Mouse (Mus musculus): Measurements from ENCODE around the gene Fhad1.
A peak's percentile ranks its signal among the peaks of the same experiment; 100 is the strongest.

Gene Fhad1

DNA sequence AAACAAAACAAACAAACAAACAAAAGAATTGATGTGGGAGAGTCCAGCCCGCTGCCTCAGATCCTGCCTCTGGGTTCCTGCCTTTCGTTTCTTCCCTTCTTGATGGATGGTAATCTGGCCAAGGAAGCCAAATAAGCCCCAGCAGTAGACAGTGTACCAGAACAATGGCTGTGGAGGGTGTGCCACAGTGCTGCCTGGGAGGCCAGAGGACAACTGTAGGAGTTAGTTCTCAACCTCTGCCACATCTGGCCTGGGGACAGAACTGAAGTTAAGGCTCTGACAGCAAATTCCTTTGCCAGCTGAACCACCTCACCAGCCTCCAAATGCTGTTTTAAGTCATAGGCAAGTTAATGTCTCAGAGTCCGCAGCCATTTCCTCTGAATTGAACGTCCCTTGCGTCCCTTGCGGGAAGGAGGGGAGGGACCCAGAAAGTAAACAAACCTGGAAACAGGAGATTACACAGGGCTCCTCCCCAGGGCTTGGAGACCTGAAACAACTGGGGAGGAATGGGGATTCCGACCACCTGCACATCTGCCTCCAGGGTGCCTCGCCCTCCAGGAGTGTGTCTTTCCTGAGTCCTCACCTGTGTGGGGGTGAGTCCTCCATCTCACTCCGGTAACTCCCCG lies 133.5 kb downstream of the Fhad1 start:
- no peak for DNase-seq

DNA sequence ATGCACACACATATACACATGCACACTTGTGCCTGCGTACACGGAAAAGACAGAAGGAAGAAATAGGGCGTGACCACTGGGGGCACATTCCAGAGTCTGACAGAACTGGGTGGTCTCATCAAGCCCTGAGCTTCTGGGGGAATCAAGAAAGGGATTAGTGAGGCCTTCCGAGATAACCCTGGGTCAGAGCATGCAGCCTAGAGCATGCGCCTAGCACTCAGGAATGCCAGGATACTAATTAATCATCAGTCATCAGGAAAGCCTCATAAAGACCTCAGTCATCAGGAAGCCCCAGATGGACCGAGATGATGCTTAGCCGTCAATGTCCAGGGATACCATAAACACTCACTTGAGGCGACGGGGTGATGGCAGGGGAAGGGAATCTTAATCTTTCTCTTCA lies 135.0 kb downstream of the Fhad1 start:
- DNase-seq, result no peak

DNA sequence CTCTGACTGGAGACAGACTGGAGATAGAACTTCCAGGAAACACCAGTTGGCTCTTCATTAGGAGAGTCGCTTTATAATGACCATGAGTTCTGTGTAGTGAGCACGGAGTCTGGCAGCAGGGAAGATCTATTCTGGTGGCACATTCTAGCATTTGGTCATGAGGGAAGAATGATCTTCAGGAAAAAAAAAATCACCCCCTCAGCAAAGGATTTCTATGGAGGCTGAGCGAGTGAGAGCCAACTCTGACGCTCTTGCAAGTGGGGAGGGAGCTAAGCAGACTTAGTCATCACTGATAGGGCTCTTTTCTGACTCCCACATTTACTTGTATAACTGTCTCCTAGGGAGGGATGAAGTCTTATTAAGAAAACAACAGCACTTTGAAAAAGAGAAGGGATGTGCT lies 135.8 kb downstream of the Fhad1 start:
- peak; percentile 48 for DNase-seq

DNA sequence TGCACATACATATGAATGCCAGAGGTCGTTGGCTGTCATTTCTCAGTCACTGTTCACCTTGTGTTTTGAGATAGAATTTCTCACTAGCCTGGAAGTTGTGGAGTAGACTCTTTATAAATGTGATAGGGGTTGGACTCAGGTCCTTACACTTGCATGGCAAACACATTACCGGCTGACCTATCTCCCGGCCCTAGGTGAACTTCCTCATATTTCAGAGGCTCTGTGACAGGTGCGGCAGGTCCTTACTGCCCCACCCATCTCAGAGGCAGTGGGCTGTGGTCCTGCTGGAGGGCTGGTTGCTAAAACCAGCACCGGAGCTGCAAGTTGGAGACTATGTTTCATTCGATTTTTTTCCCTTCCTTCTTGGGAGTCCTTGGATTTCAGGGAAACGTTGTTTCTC lies 136.3 kb downstream of the Fhad1 start:
- no peak for DNase-seq

DNA sequence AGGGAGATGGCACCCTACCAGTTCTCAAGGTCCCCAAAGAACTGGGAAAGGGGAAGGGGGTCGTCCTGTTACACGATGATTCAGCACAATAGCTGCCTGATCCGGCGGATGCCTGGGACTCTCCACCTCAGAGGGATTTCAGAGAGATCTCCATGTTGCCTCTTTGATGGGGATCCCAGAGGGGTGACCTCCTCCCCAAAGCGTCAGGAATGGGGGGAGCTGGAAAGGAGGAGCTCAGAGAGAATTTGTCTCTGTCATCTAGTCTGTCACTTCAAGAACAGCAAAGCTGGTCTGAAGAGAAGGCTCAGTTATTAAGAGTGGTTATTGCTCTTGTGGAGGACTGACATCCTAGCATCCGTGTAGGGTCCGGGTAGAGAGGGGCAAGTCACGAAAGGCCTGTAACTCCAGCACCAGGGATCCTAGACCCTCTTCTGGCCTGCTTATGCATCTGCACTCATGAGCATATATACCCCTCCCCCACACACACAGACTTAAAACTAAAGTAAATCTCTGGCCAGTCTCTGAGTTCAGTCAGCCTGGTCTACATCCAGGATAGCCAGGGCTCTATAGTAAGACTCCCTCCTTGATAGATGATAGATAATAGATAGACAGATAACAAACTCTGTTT lies 139.3 kb downstream of the Fhad1 start:
- no peak for DNase-seq

DNA sequence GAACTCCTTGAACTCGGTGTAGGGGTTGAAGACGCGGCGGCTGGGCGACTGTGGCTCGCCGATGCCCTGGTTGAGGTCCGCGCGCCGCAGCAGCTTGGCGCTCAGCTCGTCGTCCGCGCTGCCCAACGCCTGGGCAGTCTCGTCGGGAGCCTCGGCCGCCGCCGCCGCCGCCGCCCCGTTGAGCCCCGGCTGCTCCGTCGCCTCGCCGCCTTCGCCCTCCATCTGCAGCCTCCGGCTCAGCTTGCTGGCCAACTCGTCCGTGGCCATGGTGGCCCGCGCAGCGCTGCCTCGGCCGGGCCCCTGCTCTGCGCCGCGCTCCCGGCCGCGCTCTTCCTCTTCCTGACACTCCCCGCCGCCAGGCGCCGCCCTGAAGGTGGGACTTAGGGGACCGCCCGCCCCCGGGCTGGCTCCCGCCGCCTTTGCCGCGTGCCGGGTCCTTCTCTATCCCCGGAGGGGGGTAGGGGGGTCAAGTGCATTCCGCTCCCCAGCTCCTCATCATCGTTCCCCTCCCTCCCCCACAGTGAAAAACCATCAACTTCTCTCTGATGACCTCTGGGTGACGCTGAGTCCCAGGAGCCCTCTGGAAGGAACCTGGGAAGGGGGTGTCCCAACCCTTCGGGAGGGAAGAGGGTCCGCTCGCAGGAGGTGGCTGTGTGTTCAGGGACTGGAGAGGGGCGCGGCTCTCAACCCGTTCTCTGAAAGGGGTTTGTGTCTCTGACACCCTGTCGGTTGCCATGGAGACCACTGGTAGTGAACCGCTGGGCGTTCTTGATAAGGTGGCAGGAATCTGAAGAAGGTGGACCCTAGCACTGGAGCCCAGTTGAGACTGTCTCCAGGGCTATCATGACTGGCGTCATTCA lies 140.1 kb downstream of the Fhad1 start, which contains the start of gene Efhd2:
Gene Efhd2, minus strand, starts transcription at position 320 of the 860 bp plus-strand sequence.
- DNase-seq, result peak; percentile 87

DNA sequence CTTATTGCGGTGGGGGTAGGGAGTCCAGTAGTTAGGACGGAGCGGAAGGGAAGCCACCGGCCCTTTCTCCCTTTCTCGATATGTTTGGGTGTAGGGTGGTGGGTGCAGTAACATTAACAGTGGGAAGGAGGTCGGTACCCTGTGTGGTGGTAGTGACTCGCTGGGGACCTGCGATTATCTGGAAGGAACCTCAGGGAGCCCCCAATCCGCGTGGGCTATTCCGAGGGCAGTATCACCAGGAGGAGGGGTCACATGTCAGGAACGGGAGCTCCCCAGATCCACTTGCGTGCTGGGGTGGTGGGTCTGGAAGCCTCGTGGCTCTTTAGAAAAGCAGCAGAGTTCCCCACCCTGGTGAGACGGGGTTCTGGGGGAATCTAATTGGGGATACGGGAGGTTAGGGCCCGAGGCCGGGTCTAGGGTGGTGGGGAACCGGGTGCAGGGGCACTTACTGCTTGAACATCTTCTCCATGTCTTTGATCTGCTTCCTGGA lies 140.7 kb downstream of the Fhad1 start:
- DNase-seq, result no peak

DNA sequence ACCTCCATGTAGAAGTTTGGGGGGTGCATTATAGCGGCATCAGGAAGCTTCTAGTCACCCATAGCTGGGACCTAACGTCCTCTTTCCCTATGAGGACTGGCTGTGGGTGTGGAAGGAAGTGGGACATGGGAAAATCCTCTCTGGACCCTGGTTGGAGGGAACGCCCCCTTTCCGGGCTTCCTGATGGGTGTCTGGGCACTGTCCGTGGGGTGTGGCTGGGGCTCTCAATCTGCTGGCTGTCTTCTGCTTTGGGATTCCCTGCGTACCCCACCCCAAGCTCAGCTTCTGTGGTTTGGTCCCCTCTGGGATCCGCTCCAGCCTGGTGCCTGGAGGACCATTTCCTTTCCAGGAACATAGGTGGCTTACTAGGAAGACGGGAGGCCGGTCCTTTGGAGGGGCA lies 141.9 kb downstream of the Fhad1 start:
- no peak for DNase-seq

DNA sequence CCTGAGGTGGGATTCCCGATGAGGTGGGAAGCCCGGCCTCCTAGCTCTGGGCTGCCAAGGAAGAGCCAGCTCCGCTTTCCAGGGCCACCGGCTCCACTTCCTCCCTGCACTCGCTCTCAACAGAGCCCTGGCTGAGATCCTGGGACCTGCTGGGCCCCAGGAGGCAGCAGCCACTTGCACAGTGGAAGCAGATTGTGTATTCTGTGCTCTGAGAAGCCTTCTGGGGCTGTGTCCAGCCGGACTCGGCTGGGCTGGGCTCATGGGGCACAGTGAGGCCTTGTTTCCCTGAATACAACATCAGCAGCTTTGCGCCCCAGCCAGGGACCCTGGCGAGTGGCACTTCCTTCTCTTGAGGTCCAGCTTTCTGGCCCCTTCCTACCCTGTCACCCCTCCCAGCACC lies 143.0 kb downstream of the Fhad1 start:
- peak; percentile 69 for DNase-seq

DNA sequence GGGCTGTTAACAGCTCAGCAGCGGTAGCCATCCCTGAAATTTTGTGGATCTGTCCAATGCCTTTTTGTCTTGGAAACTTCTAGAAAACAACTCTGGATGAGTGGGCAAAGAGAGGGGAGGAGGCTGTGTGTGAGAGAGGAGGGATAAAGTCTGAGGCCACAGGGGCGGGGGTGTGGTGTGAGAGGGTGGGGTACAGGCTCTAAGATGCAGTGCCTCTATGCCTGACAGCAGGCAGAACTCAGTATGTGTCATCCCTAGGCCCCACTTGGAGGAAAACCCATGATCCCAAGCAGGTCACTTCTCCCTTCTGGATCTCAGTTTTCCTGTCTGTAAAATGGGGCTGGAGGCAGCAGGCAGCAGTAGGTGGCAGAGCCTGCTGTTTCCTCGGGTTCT lies 143.6 kb downstream of the Fhad1 start:
- DNase-seq, result peak; percentile 6

DNA sequence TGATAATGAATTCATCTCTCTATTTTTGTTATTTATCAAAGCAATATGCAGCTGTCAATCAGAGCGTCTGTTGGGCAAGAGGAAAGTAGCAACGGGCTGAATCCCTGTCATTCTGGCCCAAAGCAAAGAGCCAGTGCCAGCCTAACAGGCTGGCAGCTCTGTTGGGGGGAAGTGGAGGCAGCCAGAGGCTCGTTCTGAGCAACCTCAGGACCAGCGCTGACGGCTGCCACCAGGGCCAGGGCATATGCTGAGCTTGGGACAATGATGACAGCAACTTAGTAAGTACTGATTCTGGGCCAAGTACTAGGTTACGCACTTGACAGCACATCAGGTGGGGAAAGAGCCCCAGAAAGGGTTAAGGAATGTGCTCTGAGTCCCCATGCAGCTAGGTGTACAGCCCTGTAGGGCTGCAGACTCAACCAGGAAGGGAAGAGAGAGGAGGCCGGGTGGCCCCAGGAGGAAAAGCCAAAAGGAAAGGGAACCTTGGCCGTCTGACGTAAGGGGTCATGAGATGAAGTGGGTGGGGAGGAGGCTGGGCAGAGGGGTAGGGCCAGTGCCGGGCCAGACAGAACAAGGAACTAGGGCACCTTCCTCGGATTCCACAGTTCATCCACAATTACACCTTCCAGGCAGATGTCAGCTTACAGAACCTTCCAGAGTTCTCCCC lies 144.1 kb downstream of the Fhad1 start:
- peak; percentile 7 for DNase-seq

DNA sequence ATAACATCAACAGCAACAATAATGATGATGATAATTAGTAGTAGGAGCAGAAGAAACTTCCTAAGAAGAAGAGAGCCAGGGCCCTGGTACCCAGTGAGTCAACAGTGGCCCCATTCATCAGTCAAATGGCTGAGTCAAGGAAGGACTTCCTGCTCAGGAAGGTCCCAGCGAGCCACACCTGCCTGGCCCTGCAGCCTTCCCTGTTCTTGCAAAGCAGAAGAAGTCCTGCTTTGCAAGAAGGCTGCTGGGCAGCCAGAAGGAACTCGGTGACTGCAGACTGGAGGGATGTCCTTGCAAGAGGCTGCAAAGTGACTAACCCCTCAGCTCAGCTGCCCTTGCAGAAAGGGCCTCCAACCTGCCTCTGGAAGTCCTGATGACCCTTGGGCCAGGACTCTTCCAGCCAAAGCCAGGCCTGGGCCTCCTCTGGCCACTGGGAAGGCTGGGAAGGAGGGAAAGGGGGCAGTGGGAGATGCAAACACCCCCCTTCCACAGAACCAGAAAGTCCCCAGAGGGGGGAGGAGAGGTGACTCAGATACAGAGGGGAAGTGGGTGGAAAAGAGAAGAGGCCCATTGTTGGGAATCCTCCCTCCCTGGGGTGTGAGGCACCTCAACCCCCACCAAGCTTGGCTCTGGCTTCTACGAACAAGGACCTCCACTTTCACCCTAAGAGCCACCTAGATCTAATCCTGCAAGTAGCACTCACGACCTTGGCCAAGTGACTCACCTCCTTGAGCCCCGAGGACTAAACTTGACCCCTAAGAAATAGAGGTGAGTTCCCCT lies 145.3 kb downstream of the Fhad1 start:
- DNase-seq, result no peak

DNA sequence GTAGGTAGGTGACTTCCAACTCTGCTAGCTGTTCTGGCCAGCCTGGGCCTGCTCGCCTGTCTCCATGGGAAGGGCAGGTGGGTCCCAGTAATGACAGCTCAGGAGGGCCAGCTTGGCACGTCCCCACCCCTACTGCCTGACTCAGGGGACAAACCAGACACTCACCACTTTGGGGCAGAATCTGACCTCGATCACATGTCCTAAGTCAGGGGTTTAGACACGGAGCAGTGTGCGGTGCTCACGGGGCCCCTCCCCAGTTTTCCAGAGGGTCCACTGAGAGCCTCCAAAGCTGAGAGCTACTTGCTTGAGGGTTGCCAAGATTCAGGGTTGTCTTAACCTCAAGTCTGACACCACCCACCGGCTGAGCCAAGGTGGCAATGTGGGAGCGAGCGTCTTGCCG lies 146.8 kb downstream of the Fhad1 start:
- no peak for DNase-seq

DNA sequence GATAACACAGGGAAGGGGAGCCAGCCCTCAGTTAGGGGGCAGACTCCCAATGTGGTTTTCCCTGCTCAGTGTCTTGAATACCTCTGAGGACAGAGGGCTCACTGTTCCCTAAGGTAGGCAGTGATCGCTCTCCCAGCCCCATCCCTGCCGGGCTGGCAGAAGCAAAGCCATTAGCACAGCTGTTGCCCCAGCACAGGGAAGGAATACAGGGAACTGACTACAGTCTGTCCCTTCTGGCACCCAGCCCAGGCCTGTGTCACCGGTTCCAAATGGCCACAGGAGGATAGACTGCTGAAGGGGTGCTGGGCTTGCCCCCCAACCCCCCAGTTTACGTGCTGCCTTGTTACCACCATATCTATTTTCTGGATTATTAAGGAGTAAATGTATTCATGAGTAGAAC lies 147.4 kb downstream of the Fhad1 start:
- no peak for DNase-seq

DNA sequence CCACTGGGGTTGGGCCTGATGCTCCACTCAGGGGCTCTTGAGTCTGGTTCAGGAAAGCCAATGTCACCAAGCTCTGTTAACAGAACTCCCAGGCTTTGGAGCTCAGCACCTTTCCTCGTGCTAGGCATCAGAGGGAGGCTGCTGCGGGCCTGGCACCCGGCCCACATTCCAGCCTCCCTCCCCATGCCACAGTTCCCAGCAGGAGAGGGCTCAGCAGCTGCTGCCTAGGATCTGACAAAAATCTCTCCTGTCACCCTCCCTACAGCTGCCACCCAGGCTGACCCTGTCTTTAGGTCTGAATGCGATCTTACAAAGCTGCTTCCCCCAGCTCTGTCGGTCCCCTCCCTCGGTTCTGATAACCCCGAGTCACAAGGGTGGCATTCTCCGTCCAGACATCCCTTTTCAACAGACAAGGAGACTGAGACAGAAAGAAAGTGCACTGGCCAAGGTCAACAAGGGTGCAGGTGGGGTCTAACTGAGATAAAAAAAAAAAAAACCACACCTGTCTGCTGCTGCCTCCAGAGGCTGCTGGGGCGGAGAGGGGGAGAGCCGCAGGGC lies 147.9 kb downstream of the Fhad1 start:
- DNase-seq, result no peak

DNA sequence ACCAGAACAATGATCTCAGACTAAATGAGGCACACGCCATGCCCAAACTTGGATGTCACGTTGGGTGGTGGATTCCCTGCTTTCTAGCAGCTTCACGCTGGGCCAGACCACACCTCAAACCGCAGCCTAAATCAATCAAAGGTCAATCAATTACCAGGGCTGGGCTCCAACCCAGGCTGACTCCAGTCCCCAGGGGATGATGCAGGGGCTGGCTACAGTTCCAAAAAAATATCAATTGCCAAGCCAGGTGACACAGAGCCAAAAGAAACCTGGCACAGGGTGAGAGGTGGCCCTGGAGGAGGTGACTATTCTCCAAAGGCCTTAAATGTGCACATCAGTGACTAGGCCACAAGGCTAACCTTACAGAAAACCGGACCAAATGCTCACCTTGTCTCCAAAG lies 149.3 kb downstream of the Fhad1 start:
- DNase-seq, result no peak

DNA sequence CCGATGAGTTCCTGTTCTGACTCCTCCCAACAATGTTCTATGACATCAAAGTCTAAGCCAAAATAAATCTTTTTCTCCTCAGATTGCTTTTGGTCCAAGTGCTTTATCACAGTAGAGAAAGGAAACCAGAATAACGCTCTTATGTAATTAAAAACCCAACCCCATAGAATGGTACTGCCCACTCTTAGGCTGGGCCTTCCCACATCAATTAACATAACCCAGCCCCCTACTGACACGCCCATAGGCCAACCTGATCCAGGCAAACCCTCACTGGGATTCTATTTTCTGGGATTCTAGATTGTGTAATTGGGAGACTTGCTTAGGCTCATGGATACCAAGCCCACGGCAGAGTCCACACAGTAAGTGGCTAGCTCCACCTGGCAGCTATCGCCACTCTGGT lies 149.9 kb downstream of the Fhad1 start:
- DNase-seq, result no peak

DNA sequence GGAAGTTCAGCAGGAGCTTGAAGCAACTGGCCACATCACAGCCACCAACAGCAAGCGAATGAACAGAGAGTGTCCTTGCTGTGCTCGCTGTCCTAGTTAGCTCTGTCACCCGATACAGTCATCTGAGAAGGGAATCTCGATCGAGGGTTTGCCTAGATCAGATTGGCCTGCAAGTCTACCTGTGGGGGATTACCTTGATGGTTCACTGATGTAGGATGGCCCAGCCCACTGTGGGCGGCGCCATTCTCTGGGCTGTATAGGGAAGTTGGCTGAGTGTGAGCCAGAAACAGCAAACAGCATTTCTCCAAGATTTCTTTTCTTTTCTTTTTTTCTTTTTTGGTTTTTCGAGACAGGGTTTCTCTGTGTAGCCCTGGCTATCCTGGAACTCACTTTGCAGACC lies 150.4 kb downstream of the Fhad1 start:
- DNase-seq, result no peak

DNA sequence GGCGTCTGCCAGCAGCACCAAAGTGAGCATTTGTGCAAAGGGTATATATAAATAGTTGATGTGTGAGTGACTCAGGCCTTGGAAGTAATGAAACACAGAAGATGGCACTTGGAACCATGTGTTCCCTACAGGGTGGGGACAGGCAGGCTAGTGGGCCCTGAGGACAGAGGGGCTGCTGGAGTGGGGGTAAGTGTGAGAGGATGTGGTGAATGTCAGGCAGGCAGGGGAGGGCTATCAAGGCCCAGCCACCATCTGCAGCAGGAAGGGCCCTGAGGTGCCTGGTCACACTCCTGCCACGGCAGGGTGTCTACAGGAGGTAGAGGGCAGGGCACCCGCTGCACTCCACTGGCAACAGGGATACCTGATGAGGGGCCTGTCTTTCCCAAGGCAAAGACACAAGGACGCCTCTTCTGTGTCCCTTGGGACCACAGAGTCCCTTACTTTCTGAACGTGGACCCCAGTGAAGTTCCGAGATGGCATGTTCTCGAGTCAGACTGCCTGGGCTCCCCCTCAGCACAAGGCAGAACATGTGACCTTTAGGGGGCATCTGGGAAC lies 151.1 kb downstream of the Fhad1 start:
- DNase-seq, result no peak

DNA sequence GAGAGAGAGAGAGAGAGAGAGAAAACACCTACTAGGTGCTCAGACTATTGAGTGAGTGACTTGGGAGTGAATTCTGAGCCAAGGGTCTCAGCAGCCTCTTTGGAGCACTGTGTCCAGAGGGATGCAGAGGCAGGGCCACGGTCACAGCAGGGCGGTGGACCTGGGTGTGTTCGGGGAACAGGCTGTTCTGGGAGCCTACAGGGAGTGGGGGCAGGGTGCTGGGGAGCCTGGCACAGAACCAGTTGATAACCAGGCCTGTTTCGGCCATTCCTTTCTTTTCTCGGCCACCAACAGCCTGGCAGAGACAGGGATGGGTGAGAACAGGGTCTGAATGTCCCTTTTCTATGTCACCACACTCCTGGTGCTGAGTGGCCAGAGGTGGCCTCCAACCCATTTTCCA lies 152.0 kb downstream of the Fhad1 start:
- no peak for DNase-seq

DNA sequence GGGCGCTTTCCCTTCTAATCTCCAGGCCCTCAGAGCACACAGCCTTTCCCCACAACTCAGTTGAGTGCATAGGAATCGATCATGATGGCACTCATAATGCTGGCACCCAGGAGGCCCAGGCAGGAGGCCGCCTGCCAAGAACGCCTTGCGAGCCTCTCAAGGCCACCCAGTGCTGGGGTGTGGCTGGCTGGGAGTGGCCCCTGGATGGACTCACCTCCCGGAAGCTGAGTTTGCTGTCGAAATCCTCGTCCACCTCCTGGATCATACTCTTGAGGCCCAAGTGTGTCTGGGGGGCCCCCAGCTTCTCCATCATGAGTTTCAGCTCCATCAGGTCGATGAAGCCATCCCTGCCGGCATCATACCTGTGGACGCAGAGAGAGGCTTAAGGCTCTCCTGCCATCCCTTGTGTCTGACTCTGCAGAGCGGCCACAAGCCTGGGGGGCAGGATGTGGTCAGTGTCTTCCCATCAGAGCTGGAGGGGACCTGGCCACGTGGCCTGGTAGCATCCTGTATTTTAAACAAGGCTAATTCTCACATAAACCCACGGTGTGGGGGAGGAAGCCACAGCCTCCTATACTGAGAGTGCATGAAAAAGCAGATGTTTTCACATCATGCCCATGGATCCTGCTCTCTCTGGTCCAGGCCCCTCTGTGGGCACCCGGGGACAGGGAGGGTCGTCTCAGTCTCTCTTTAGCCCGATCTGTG lies 153.1 kb downstream of the Fhad1 start:
- no peak for DNase-seq
